Mouse (Mus musculus): ENCODE measurements around the gene Actl6a. TPM values are rescaled to one million over a fixed set of nuclear protein-coding genes. Genes with fewer than 3 reads are reported as not detected.
"Not testable (repeated sequence)": the region's sequence is repeated elsewhere in the genome, so short reads cannot be mapped to it uniquely, and the experiment has no call there.

Actl6a gene
- polyA plus RNA-seq, 1 experiment, result 0.90 TPM

- no peak for TF ChIP-seq GATA1 (IDR thresholded peaks at IDR 0.05; ENCODE audit: low read length)
- no peak for TF ChIP-seq TAL1 (IDR thresholded peaks at IDR 0.05; ENCODE audit: low read length)
- Histone ChIP-seq H3K27me3 (ENCODE audit: control insufficient read depth) (no peaks in the 10 kb centered on the region), H3K4me1 (ENCODE audit: control insufficient read depth) (peaks cover 38% of the 10 kb centered on the region), H3K9me3 (ENCODE audit: control insufficient read depth, low read length) (no peaks in the 10 kb centered on the region), H3K36me3 (ENCODE audit: control insufficient read depth) (peaks cover 33% of the 10 kb centered on the region), H3K4me3 (replicated peaks) (peak overlapping the region; percentile 87)
Observed at GRCm38 (mm10) chr3:32708368-32709231, 2.5 kb downstream of the Actl6a start.

DNA sequence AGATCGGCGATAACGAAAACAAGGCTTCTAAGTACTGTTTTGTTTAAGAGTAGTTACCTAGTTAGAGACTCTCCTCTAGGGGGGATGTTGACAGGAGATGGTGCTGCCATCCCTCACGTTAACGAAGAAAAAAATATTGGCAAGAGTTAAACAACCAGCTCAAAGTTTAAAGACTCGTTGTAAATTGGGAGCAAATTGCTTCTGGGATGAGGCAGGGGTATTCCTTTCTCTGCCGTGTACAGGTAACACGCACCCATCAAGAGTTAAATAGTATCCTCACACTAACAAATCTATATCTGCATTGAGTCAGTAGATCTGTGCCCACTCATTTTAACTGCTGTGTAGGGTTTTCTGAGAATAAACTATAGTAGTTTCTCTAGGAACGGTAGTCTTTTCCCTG lies 3.3 kb downstream of the Actl6a start:
- Histone ChIP-seq H3K36me3 (ENCODE audit: control insufficient read depth) (peaks cover 41% of the 10 kb centered on the region), H3K4me3 (replicated peaks) (peak overlapping the region; percentile 87), H3K27me3 (ENCODE audit: control insufficient read depth) (no peaks in the 10 kb centered on the region), H3K9me3 (ENCODE audit: control insufficient read depth, low read length) (no peaks in the 10 kb centered on the region), H3K4me1 (ENCODE audit: control insufficient read depth) (peaks cover 38% of the 10 kb centered on the region)
- no peak for TF ChIP-seq TAL1 (IDR thresholded peaks at IDR 0.05; ENCODE audit: low read length)
- no peak for TF ChIP-seq GATA1 (IDR thresholded peaks at IDR 0.05; ENCODE audit: low read length)

GRCm38 (mm10) chr3:32713711-32714110 lies 7.6 kb downstream of the Actl6a start:
- TF ChIP-seq GATA1 (IDR thresholded peaks at IDR 0.05; ENCODE audit: low read length) (no peak), TAL1 (IDR thresholded peaks at IDR 0.05; ENCODE audit: low read length) (no peak)
- Histone ChIP-seq H3K4me3 (replicated peaks) (no peak overlapping the region), H3K9me3 (ENCODE audit: control insufficient read depth, low read length) (no peaks in the 10 kb centered on the region), H3K4me1 (ENCODE audit: control insufficient read depth) (peaks cover 18% of the 10 kb centered on the region), H3K36me3 (ENCODE audit: control insufficient read depth) (peaks cover 84% of the 10 kb centered on the region), H3K27me3 (ENCODE audit: control insufficient read depth) (no peaks in the 10 kb centered on the region)

GRCm38 (mm10) chr3:32717403-32717802 lies 11.3 kb downstream of the Actl6a start:
- not testable (repeated sequence) for H3K27me3 ChIP-seq (ENCODE audit: control insufficient read depth); H3K4me1 ChIP-seq (ENCODE audit: control insufficient read depth); H3K9me3 ChIP-seq (ENCODE audit: control insufficient read depth, low read length); H3K4me3 ChIP-seq (replicated peaks)
- H3K36me3 ChIP-seq (ENCODE audit: control insufficient read depth), result peaks cover 100% of the 10 kb centered on the region

GRCm38 (mm10) chr3:32718271-32718670 lies 12.2 kb downstream of the Actl6a start:
- Histone ChIP-seq H3K4me1 (ENCODE audit: control insufficient read depth) (no peaks in the 10 kb centered on the region), H3K27me3 (ENCODE audit: control insufficient read depth) (no peaks in the 10 kb centered on the region), H3K9me3 (ENCODE audit: control insufficient read depth, low read length) (no peaks in the 10 kb centered on the region), H3K36me3 (ENCODE audit: control insufficient read depth) (peaks cover 100% of the 10 kb centered on the region), H3K4me3 (replicated peaks) (no peak overlapping the region)
- no peak for TF ChIP-seq GATA1 (IDR thresholded peaks at IDR 0.05; ENCODE audit: low read length)
- TF ChIP-seq TAL1 (IDR thresholded peaks at IDR 0.05; ENCODE audit: low read length), result no peak

GRCm38 (mm10) chr3:32724191-32724590 lies 18.1 kb downstream of the Actl6a start:
- TF ChIP-seq GATA1 (IDR thresholded peaks at IDR 0.05; ENCODE audit: low read length) (no peak), TAL1 (IDR thresholded peaks at IDR 0.05; ENCODE audit: low read length) (no peak)
- peaks cover 98% of the 10 kb centered on the region for H3K36me3 ChIP-seq (ENCODE audit: control insufficient read depth)
- 0 out of 2 replicates have a peak, but pooled peaks cover 2% of the 10 kb centered on the region for H3K9me3 ChIP-seq (ENCODE audit: control insufficient read depth, low read length)
- H3K27me3 ChIP-seq (ENCODE audit: control insufficient read depth), result no peaks in the 10 kb centered on the region
- H3K4me1 ChIP-seq (ENCODE audit: control insufficient read depth), result no peaks in the 10 kb centered on the region
- H3K4me3 ChIP-seq (replicated peaks), result no peak overlapping the region

- Histone ChIP-seq H3K4me3 (replicated peaks) (no peak overlapping the region), H3K27me3 (ENCODE audit: control insufficient read depth) (no peaks in the 10 kb centered on the region), H3K9me3 (ENCODE audit: control insufficient read depth, low read length) (0 out of 2 replicates have a peak, but pooled peaks cover 2% of the 10 kb centered on the region), H3K36me3 (ENCODE audit: control insufficient read depth) (peaks cover 95% of the 10 kb centered on the region), H3K4me1 (ENCODE audit: control insufficient read depth) (no peaks in the 10 kb centered on the region)
- no peak for TF ChIP-seq GATA1 (IDR thresholded peaks at IDR 0.05; ENCODE audit: low read length)
- no peak for TF ChIP-seq TAL1 (IDR thresholded peaks at IDR 0.05; ENCODE audit: low read length)
Observed at GRCm38 (mm10) chr3:32725951-32726350, 19.9 kb downstream of the Actl6a start.

DNA sequence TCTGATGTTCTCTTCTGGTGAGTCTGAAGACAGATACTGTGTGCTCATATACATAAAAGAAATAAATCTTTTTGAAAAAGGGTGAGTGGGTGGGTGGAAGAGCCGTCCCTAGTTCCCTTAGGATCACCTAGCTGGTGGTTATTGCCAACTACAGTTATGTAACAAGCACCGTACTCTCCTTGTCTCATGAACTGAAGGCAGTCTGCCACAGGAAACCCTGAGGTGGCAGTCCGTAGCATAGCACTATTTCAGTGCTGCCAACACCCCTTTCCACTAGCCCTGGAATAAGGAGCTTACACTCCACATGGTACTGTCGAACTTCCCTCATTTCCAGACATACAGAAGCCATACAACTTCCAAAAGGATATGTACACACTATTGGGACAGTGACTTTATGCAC lies 21.8 kb downstream of the Actl6a start:
- H3K27me3 ChIP-seq (ENCODE audit: control insufficient read depth), result no peaks in the 10 kb centered on the region
- peaks cover 93% of the 10 kb centered on the region for H3K36me3 ChIP-seq (ENCODE audit: control insufficient read depth)
- H3K4me1 ChIP-seq (ENCODE audit: control insufficient read depth), result no peaks in the 10 kb centered on the region
- H3K9me3 ChIP-seq (ENCODE audit: control insufficient read depth, low read length), result 0 out of 2 replicates have a peak, but pooled peaks cover 2% of the 10 kb centered on the region
- no peak for TF ChIP-seq TAL1 (IDR thresholded peaks at IDR 0.05; ENCODE audit: low read length)
- TF ChIP-seq GATA1 (IDR thresholded peaks at IDR 0.05; ENCODE audit: low read length), result no peak
- no peak overlapping the region for H3K4me3 ChIP-seq (replicated peaks)

DNA sequence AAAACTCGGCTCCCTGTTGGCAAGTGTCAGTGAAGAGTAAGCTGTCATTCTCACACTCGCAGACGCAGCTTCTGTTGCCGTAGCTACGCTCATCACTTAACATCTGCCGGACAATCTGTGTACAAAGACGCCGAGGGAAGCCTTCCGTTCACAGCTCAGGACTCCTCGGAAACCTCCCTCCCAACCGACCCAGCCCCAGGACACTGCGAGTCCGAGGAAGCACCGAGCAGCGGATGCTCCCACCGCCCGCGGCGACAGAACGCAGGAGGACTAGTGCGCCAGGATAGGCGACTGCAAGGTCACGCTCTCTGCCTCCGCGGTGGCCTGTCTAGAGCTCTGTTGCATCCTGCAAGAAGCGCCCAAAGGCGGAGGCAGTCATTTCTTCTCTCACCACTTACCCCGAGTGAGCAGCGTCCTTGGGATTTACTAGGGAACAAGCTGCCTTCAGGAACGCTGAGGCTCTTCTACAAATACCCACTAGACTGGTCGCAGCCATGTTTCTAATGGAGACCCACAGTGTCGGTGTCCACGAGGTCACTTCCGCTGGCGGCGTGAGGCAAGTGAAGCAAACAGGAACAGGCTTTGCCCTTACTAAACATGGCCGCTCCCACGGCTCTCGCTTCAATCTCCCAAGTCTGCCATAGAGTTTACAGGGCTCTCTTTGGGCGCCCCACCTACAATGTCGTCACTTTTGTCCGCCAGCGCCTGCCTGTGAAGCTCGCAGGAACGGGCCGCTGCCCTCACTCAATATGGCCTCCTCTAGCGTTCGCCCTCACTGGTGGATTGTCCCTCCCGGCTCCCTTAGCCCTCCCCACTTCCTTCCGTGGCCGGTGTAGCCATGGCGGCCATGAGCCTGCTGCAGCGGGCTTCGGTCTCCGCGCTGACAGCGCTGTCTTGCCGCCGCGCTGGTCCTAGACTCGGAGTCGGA lies 30.4 kb downstream of the Actl6a start, which contains the start of gene Ndufb5:
Gene Ndufb5, plus strand, starts transcription at position 747 of the 928 bp plus-strand sequence.
- Histone ChIP-seq H3K9me3 (ENCODE audit: control insufficient read depth, low read length) (no peaks in the 10 kb centered on the region; the same call in 1 of the 2 replicates), H3K4me1 (ENCODE audit: control insufficient read depth) (peaks cover 35% of the 10 kb centered on the region), H3K36me3 (ENCODE audit: control insufficient read depth) (peaks cover 23% of the 10 kb centered on the region), H3K4me3 (replicated peaks) (peak within 1 kb of the TSS; percentile 92), H3K27me3 (ENCODE audit: control insufficient read depth) (no peaks in the 10 kb centered on the region)
- TF ChIP-seq GATA1 (IDR thresholded peaks at IDR 0.05; ENCODE audit: low read length) (no peak), TAL1 (IDR thresholded peaks at IDR 0.05; ENCODE audit: low read length) (no peak)

Measured in erythroblast, embryonic 14.5 days (primary cell).